Mouse (Mus musculus) E14TG2a.4 (cell line): ENCODE results near the gene Camk1d.

ENCODE experiments used
- CTCF ChIP-seq: conservative IDR thresholded peaks from 2 replicates; pipeline ENCODE4 v1.5.1; 2014; ENCODE audit warnings: low read length
- NANOG ChIP-seq: IDR thresholded peaks from 2 replicates; pipeline ENCODE4 v1.6.1; 2014; ENCODE audit warnings: borderline replicate concordance, low read length, mixed read lengths
- POU5F1 ChIP-seq: IDR thresholded peaks from 2 replicates; pipeline ENCODE4 v1.6.1; 2014; ENCODE audit warnings: low read length, borderline replicate concordance

GRCm38 (mm10) chr2:5702370-5702769 lies 11.9 kb downstream of the Camk1d start:
- TF ChIP-seq CTCF = no peak
- no peak for TF ChIP-seq POU5F1
- no peak for TF ChIP-seq NANOG
